Mouse (Mus musculus) embryo, embryonic 11.5 days (tissue): ENCODE results near the gene Fbxl8.
"Not testable (repeated sequence)": the region's sequence is repeated elsewhere in the genome, so short reads cannot be mapped to it uniquely, and the experiment has no call there.

ENCODE experiments used
- DNase-seq: peaks from one replicate; pipeline ENCODE4 v3.0.0-alpha.2; 2012; ENCODE audit warnings: low read depth, low spot score

Fbxl8 gene

DNA sequence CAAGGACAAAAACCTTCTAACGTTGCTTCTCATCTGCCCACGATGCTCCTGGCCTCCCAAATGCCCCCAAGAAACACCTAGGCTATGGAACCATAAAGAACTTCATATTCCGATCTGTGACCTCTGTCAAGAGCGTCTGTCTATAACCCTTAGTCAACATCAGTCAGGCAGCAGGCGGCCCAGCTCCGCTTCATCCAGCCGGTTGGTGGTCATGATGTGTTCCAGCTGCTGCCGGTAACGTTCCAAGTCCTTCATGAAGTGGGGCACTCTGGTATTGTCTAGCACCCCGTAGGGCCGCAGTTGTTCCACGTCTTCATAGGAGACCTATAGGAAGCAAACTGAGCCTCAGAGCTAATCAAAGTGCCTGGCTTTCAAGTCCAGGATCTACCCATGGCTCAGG, 17.4 kb downstream of the Fbxl8 start:
- DNase-seq, result no peak

DNA sequence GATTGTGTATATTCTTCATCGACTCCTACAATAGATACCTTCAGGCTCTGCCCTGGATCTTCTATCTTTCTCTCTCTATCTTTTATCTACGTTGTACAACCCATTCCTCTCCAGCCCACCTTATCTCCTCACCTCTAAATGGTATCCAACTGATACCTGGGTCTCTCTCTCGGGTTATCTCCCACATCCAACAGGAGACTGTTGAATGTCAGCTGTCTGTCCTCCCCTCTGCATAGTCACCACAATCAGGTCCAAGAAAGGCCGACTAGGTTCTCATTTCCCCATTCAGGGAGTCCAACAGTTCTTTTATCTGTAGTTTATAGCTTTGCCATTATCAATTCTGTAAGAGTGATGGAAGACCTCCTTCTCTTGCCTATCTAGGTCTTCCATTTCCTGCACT, 17.8 kb downstream of the Fbxl8 start:
- no peak for DNase-seq

DNA sequence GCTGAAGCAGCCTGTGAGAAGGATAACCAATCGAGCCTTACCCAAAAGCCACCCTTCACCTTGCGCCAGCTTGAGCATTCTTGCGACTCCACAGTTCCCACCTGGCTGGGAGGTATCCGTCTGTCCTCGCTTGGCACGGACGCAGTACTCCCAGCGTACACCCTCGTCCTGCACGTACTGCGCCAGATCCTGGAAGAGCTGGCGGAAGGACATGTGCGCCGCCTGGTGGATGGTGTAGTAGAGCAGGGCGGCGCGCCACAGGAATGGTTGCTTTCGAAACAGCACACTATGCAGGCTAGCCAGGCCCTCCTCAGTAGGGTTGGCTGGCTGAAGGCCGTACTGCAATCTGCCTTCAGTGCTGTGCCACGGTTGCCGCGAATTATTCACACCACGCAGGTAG, 18.6 kb downstream of the Fbxl8 start:
- no peak for DNase-seq

DNA sequence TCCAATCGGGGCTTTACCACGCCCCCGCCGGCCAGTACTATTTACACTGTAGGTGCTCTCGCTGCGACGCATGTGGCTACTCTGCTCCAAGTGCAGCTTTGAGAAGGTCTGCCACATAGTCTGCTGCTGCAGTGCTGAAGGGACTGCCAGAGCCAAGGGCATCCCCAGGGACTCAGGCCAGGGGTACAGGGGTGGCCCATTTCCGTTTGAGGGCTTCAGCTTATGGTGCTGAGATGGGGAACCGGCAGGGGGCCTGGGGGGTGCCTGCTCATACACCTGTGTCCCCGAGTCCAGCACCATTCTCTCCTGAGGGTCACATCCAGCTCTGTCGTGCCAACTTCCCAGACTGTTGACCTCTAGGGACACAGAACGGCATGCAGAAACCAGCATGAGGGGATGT, 21.1 kb downstream of the Fbxl8 start:
- no peak for DNase-seq

DNA sequence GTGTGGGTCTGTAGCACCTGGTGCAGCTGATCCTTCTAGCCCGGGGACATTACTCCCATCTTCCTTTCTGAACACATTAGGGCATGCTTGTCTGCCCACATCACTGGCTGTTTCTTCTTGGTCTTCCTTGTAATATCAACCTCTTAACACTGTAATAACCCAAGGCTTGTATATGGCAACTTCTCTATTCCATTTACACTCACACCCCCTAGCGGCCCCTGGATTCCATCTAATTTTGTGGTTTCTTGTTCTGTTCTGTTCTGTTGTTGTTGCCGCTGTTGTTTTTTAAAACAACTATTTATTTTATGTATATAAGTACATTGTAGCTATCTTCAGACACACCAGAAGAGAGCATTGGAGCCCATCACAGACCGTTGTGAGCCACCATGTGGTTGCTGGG, 22.5 kb downstream of the Fbxl8 start:
- DNase-seq, result no peak

DNA sequence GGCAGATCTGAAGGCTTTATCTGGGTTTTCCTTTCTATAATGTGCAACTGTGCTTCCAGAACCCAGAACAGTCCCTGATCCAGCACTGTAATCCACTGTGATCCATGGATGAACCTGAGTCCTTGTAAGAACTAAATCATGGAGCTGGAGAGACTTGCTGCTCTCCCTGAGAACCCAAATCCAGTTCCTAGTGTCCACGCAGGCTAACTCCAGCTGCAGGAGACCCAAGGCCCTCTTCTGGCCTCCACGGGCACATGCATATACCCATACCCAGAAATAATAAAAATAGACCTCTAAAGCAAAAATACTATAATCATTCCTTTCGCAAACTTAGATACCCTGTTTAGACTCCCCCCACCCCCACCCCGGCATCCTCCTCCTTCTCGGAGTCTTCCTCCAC, 23.8 kb downstream of the Fbxl8 start:
- DNase-seq, result no peak

DNA sequence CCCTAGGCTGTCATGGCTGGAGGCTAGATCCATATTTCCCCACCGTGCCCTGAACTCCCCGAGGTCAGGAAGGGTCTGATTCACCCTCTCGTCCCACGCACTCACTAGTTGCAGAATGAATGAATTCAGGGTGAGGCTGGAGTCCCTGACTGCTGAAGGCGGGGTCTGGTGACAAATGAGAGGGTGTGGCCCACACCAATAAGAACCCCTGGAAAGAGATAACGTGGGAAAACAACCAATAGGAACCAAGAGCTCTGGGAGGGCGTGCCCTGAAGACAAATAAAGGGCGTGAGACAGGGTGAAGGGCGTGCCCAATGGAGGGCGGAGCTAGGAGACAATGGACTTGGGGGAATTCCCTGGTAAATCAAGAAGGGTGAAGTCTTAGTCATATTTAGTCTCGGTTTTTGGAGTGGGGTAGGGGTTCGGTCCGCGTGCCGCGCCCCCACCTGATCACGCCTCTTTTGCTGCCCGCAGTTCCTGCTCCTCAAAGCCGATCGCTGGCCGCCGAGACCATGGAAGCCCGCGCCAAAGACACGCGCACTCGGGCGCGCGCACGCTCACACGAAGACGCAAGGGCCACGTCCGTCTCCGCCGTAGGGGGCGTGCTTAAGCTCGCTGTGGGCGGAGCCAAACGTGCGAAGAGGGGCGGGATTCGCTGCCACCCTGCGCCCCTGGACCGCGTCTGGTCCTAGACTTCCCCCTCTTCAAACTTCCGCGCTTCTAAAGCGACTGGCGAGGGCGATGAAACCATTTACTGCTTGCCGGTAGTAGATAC, 24.7 kb downstream of the Fbxl8 start:
- peak; percentile 95 for DNase-seq

DNA sequence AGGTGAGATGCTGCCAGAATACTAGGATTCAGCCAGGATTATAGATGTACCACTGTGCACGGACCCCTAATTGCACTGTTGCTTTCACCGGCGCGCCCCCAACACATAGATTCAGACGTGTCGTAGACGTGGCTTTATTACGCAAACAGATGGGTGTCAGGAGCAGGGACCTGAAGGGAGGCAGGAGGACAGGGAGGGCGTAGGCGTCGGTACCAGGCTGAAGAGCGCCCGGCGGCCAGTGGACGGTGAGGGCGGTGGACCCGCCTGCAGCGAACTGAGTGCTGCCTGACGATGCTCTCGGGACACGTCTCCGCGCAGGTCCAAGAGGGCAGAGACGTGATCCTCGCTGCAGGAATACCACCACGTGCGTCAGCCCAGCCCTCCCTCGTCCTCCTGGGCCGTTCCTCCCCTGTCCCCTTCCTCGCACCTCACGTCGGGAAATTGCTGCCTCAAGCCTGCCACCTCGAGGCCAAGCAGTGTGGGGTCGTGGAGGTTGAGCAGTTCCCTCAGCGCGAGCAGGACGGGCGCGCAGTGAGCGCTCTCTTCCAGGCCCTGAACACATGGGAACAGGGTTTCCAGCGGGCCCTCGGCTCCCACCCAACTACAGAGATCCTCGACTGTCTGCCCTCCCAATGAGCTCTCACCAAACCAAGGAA, 25.5 kb downstream of the Fbxl8 start, which contains the start of gene 4931428F04Rik:
TSS of gene 4931428F04Rik (minus strand) at position 60 of the 656 bp plus-strand sequence.
- no peak for DNase-seq

DNA sequence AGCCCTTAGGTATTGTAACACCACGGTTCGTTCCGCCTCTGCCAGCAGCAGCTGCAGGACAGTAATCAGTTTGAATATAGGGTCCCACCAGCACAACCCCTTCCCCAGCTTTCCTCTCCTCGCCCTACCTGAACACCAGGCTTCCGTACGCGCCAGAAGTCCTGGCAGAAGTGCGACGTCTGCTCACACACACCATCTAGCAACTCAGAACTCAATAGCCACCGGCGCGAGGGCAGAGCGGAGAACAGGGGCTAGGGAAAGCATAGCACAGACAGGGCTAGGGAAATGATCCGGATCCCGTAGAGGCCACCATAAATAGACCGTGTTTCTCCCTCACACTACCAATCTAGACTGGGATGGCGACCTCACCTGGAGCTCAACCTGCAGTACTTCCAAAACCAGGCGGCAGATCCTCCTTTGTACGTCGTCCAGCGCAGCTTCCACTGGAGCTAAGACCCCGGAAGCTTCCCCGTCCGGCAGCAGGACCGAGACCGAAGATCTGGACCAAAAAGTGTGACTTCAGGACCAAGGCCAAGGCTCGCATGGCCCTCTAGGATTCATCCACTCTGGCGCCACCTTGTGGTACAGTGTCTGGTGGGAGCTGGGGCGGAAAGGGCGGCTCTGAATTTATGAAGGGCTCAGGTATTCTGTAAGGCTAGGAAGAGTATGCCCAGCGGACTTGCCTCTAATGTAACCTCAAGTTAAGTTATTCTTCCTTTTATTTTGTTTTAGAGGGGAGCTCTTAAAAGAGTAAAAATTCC, 26.3 kb downstream of the Fbxl8 start:
- DNase-seq, result peak; percentile 87

DNA sequence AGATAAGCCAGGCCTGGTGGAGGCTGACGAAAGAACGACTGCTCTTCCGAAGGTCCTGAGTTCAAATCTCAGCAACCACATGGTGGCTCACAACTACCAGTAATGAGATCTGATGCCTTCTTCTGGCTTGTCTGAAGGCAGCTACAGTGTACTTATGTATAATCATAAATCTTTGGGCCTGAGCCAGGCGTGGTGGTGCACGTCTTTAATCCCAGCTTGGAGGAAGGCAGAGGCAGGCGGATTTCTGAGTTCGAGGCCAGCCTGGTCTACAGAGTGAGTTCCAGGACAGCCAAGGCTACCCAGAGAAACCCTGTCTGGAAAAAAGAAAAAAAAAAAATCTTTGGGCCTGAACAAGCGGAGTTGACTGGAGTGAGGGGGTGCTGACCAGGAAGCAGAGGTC, 26.9 kb downstream of the Fbxl8 start:
- DNase-seq, result not testable (repeated sequence)

DNA sequence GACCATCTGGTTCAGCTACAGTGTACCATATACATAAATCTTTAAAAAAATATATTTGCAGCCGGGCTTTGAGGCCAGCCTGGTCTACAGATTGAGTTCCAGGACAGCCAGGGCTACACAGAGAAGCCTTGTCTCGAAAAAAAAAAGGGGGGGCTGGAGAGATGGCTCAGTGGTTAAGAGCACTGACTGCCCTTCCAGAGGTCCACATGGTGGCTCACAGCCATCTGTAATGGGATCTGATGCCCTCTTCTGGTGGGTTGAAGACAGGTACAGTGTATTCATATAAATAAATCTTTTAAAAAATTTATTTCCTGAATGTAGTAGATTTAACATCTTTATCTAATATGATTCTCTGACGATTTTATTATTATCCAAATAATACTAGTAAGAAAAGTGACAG, 27.4 kb downstream of the Fbxl8 start:
- not testable (repeated sequence) for DNase-seq

DNA sequence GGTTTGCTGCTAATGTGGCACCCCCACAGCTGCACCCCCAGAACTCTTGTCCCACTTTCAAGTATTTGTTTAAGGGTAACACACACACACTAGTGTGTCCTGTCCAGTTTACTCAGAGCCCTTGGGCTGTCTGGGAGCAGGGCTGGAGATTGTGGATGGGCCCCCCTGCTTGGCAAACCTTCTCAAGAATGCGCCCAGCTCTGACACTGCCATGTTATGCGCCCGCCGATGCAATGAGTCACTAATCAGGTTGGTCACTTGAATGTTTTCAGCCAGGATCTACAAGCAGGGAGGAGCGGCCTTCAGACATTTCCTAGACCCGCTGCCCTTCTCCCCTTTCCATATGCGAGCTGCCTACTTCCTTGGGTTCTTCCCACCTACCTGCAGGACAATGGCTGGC, 28.0 kb downstream of the Fbxl8 start:
- DNase-seq, result no peak

DNA sequence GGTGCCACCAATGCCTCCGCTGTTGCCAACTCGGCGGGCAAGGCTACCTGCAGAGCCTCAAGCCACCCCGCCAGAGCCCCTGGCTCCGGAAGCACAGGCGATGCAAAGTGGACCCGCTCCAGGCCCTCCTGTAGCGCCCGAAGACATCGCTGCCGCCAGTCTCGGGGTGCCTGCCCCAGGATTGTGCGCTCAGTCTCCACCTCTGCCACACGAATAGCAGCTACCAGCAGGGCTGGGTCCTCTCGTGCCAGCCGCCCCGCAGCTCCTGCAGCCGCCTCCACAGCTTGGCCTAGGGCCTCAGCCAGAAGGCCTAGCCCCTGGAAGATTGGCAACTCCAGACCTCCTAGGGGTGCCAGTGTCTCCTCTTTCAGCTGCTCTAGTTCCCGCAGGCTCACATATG, 29.0 kb downstream of the Fbxl8 start:
- no peak for DNase-seq

DNA sequence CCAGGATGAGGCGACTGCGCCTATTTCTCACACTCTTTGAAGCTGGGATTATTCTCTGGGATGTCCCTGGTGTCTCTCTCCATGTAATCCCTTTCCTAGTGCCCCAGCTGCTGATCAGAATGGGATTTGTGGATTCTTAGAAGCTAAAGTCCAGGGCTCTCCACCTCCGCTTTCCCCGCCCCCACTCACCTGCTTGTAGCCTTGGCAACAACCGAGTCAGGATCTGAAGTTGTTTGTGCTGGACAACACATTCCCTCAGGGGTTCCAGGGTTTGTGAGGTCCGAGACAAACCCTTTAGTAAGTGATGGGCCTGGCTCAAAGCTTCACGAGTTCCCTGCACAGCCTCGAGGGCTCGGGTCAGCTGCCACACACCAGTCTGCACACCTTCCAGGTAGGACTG, 30.3 kb downstream of the Fbxl8 start:
- no peak for DNase-seq

DNA sequence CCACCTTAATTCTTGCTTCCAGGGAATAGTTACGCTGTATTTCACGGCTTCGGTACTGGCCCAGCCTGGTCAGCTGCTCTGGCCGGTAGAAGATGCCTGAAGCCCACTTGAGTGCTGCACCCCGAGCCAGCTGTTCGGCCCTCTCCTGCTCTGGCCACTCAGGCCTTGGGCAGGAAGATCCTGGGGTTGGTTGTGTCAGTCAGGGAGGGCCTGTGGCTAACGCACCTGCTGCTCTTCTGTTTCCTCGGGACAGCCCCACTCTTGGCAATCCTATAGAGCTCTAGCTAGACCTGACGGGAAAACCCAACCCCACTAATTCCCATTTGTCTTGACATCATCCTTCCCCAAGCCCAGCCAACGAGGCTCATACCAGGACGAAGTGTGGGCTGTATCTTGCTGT, 30.8 kb downstream of the Fbxl8 start:
- DNase-seq, result no peak

DNA sequence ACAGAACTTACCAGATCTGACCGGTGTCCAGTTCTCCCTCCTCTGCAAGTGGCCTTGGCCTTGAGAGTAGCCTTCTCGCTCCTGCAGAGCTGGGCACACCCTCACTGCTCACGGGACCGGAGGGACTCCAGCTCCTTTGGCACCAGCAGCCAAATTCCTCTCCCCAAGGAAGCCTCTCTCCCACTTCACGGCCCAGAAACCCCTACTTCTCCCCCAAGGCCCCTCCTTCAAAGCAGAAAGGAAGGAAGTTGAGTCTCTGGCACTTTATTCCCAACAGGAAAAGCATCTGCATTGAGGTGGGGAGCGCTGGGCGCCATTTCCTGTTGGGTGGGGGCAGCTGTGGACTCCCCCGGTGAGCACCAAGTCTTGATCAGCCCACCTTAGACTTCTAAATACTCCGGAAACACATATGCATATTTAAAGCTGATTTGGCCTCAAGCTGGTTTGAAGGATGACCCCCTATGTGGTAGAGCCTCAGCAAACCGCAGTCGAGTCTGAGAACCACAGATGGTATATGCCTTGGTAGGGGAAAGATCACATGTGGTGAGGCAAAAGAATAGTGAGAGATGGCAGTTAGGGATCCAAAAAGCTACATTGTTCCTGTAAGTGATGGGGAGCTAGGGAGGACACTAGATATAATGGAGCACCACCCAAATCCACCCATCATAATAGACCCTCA, 31.6 kb downstream of the Fbxl8 start, which contains the start of gene Exoc3l:
TSS of gene Exoc3l (minus strand) at position 207 of the 679 bp plus-strand sequence.
- no peak for DNase-seq

DNA sequence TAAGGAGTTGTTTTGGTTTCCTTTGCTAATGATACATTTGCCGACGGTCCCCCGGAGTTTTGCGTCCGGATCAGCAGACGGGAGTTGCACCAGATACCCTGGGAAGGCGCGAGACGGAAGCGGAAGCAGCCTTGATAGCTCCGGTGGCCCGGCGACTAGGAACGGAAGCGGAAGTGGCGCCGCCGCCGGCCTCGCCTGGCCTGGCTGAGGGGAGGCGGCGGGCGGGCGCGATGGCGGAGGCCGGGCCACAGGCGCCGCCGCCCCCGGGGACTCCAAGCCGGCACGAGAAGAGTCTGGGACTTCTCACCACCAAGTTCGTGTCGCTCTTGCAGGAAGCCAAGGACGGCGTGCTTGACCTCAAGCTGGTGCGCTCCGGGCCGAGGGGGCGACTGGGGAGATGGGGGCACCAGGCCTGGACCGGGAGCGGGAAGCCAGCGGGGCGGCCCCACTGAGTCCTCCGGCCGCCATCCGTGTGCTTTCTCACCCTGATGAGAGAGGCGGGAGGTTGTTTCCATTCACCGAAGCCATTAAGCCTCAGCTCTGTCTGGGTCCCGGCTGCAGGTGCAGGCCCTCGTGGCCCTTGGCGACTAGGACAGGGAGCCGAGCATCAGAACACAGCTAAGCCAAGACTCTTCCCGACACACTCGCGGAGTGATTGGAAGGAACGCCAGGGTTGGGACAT, 33.2 kb downstream of the Fbxl8 start, which contains the start of gene E2f4:
TSS of gene E2f4 (plus strand) at position 153 of the 682 bp plus-strand sequence.
- DNase-seq, result peak; percentile 81

DNA sequence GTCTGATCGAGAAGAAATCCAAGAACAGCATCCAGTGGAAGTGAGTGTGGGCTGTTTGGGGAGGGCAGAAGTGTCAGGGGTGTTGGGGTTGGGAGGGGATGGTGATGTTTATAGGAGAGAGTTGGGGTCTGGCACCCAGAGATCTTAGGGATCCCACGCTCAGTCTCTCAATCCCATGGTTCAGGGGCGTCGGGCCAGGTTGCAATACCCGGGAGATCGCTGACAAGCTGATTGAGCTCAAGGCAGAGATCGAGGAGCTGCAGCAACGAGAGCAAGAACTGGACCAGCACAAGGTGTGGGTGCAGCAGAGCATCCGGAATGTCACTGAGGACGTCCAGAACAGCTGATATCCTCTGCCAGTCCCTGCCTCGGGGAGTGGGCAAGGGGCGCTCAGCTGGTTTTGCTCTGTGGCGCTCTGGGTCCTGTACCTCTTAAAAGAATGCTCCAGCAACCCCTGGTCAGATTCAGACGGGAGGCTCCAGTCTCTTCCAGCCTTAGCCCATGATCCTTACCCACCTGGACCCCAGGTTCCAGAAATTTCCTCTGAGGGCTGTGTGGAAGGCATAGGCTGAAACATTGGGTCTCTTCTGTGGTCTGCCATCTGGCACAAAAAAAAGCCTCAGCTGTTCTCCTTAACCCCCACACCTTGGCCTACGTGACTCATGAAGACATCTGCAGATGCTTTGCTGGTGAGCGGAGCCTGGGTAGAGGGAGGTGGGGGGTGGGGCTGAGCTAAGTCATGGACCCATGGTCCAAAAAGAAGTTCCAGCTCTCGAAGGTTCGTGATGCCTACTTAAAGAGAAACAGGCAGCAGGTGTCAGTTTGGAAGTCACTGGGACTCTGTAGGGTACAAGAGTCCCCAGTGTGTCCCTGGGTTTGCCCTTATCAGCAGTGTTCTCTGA, 34.2 kb downstream of the Fbxl8 start:
- no peak for DNase-seq

DNA sequence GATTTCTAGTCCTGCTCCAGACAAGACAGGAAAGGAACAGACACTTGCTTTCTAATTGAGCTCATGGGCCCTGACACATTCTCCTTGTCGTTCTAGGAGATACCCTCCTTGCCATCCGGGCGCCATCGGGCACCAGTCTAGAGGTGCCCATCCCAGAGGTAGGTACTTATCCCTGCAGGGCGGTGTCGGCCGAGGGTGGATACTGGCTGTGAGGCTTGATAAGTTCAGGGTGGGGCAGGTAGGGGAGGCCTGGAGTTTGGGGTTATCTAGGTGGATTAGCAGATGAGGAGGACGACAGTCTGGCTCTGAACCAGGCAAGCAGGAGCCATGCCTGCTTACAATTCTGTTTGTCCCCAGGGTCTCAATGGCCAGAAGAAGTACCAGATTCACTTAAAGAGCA, 35.5 kb downstream of the Fbxl8 start:
- no peak for DNase-seq

DNA sequence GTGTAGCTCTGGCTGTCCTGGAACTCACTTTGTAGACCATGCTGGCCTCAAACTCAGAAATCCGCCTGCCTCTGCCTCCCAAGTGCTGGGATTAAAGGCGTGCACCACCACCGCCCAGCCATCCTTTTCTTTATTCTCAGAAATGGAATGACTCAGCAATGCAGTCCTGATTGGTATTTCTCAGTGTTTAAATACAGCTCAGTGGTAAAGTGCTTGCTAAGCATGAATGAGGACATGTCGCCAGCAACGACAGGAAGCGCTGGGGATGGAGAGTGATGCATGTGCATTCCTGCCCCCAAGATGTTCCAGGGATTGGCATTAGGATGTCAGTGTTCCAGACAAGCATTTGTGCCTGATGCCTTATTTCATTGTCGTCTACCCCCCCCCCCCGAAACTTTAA, 38.9 kb downstream of the Fbxl8 start:
- no peak for DNase-seq
